Mouse (Mus musculus) layer of hippocampus, adult 2 months (tissue): ENCODE measurements around the gene Syce2. TPM values are rescaled to one million over a fixed set of nuclear protein-coding genes. Genes with fewer than 3 reads are reported as not detected.
"Not testable (repeated sequence)": the region's sequence is repeated elsewhere in the genome, so short reads cannot be mapped to it uniquely, and the experiment has no call there.

Source experiments
- DNase-seq, 2 experiments: peaks; one replicate each; pipeline ENCODE4 v3.0.0; 2022; ENCODE audit warnings: low spot score in 2 of 2
- H3K27ac ChIP-seq: fragments of 200-600 bp; 2 replicates; pipeline ENCODE4 v1.8.1; 2022
- H3K4me3 ChIP-seq: fragments of 200-600 bp; 2 replicates; pipeline ENCODE4 v1.8.1; 2022; ENCODE audit warnings: mild to moderate bottlenecking
- CTCF ChIP-seq: fragments of 200-600 bp; conservative IDR thresholded peaks from 2 replicates; pipeline ENCODE4 v1.8.1; 2022; ENCODE audit warnings: antibody characterized with exemption, mild to moderate bottlenecking, moderate library complexity
- long read RNA-seq, 2 experiments: library from polyadenylated mRNA; stranded (forward); transcript quantifications; one replicate each; pipeline ENCODE4 v2.0.0; 2021; ENCODE audit warnings: borderline mapping rate in 2 of 2
- total RNA-seq, 2 experiments: library from RNA; stranded (reverse); gene quantifications; 2 replicates each; pipeline ENCODE4 v1.2.3; 2021

The Syce2 gene
- total RNA-seq = 10 to 100 TPM; 17.6 to 19.8 TPM
- long read RNA-seq, experiment 1, transcript Syce2-201 (4 exons, 685 nt) = major isoform, 7 of 18 reads
- long read RNA-seq, experiment 1, partial matches to known transcripts = 4 of 18 reads
- long read RNA-seq, experiment 1, other reads (novel, unspliced or antisense) = 4 of 18 reads
- long read RNA-seq, experiment 2, transcript Syce2-201 (4 exons, 685 nt) = major isoform, 11 of 26 reads
- long read RNA-seq, experiment 2, partial matches to known transcripts = 6 of 26 reads
- long read RNA-seq, experiment 2, other reads (novel, unspliced or antisense) = 8 of 26 reads

- peak within 1 kb of the TSS; percentile 59; the same call in 1 of the 2 replicates for H3K27ac ChIP-seq
- peak; percentile 61 for TF ChIP-seq CTCF
- peak within 1 kb of the TSS; percentile 60 for H3K4me3 ChIP-seq
- DNase-seq = peak in 1 of 2 experiments; percentile 69
Measured at GRCm38 (mm10) chr8:84871376-84872308, at the start of gene Syce2. Gene Syce2 (plus strand): TSS chr8:84872111.

GRCm38 (mm10) chr8:84822723-84823122, 49.2 kb upstream of the Syce2 start, which contains the start of gene Dand5:
Gene Dand5 (minus strand): TSS chr8:84822823.
- Histone ChIP-seq H3K27ac (no peak within 1 kb of the TSS), H3K4me3 (peak within 1 kb of the TSS; percentile 32; the same call in 1 of the 2 replicates)
- no peak for TF ChIP-seq CTCF
- DNase-seq = no peak

GRCm38 (mm10) chr8:84823653-84824052, 48.3 kb upstream of the Syce2 start:
- Histone ChIP-seq H3K4me3 (peak overlapping the region; percentile 32; the same call in 1 of the 2 replicates), H3K27ac (no peak overlapping the region)
- DNase-seq = peak in 1 of 2 experiments; percentile 68
- TF ChIP-seq CTCF = peak; percentile 88

GRCm38 (mm10) chr8:84825636-84826035, 46.3 kb upstream of the Syce2 start:
- no peak overlapping the region for H3K4me3 ChIP-seq
- H3K27ac ChIP-seq = no peak overlapping the region
- no peak for TF ChIP-seq CTCF
- DNase-seq = no peak

- not testable (repeated sequence) for H3K27ac ChIP-seq, H3K4me3 ChIP-seq, DNase-seq
Measured at GRCm38 (mm10) chr8:84826518-84826917, 45.4 kb upstream of the Syce2 start.

GRCm38 (mm10) chr8:84831490-84831889, 40.4 kb upstream of the Syce2 start, which contains the start of gene Gadd45gip1:
Gene Gadd45gip1 (plus strand): TSS chr8:84831522.
- no peak for DNase-seq
- TF ChIP-seq CTCF = peak; percentile 35
- Histone ChIP-seq H3K27ac (peak within 1 kb of the TSS; percentile 98), H3K4me3 (peak within 1 kb of the TSS; percentile 87)

- DNase-seq = peak in 1 of 2 experiments; percentile 78
Measured at GRCm38 (mm10) chr8:84832034-84832717, 39.7 kb upstream of the Syce2 start.

GRCm38 (mm10) chr8:84832759-84833742, 38.9 kb upstream of the Syce2 start:
- peak; percentile 52 for TF ChIP-seq CTCF
- H3K27ac ChIP-seq = peak overlapping the region; percentile 98
- peak overlapping the region; percentile 87 for H3K4me3 ChIP-seq
- DNase-seq = no peak

More at GRCm38 (mm10) chr8:84832034-84832717, 39.7 kb upstream of the Syce2 start:
- no peak for TF ChIP-seq CTCF
- Histone ChIP-seq H3K4me3 (peak overlapping the region; percentile 87), H3K27ac (peak overlapping the region; percentile 98)

- H3K27ac ChIP-seq = peak overlapping the region; percentile 75
- TF ChIP-seq CTCF = no peak
- H3K4me3 ChIP-seq = no peak overlapping the region
- no peak for DNase-seq
Measured at GRCm38 (mm10) chr8:84834002-84834865, 37.7 kb upstream of the Syce2 start.

GRCm38 (mm10) chr8:84834866-84835855, 36.8 kb upstream of the Syce2 start:
- no peak for TF ChIP-seq CTCF
- Histone ChIP-seq H3K4me3 (no peak overlapping the region), H3K27ac (peak overlapping the region; percentile 75)
- DNase-seq = peak; percentile 87 to 90
